Mouse (Mus musculus): Measurements from ENCODE around the gene Kremen2.

The Kremen2 gene

DNA sequence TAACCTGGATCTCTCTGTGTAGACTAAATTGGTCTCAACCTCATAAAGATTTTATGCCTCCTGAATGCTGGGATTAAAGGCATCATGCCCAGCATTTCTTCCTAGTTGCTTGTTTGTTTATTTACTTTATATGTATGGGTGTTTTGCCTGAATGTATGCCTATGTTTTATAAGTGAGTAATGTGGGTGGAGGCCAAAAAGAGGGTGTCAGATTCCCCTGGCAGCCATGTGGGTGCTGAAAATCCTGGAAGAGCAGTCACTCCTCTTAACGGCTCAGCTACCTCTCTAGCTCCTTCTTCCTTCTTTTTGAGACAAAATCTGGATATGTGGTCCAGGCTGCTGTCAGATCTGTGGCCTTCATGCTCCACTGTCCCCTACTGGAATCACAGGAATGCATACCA is 15.2 kb downstream of the Kremen2 start:
- DNase-seq, result no peak

DNA sequence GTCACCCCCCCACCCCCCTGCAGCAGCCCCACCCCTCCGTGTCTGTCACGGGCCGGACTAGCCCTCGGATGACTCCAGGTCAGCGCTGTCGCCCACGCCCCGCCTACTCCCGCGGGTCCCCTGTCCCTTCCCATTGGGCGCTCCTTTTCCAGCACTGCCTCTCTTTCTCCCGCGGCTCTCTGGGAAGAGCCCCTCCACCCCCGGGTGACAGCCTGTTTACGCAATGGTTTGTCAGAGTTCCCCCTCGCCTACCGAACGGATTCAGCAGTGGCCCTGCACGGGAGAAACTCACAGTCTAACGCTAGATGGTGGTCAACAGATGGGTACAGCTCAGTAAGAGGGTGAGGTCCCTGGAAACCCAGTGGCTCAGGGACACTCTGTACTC is 18.9 kb downstream of the Kremen2 start:
- peak; percentile 65 to 79 for DNase-seq

DNA sequence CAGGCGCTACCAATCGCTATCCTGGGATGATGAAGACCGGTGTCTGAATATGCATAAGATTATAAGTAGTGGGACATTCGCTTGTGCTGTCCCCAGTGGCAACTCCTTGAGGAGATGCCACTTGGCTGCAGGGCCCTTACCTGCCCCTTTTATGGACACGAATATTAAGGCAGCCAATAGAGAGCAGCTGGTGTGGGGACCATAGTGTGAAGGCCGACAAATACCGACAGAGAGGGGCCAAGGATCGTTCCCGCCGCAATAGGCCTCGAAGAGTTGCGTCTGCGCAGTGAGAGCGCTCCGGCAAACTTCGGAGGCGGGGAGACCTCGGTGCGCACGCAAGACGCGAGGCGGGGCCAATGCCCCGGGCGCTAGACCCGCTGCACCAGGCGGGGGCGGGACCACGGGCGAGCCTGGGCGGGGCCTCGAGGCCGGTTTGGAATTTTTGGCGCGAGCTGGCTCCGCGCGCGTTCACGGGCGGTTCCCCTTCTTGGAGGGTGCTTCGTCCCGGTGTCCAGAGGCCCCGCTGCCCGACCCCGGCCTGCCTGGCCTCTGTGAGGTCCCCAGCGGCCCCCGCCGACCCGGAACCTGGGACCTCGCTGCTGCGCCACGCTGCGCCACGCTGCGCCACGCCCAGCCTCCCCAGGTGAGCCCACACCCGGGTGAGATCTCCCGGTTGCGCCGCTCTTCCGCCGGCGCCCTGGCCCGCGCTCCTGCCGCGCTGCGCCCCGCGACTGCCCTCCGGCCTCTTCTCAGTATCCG is 19.5 kb downstream of the Kremen2 start, which contains the start of gene Pkmyt1:
Pkmyt1 (plus strand) TSS at position 338 of the 759 bp plus-strand sequence.
- peak; percentile 93 to 97 for DNase-seq

GRCm38 (mm10) chr17:23725477-23725876 is 20.2 kb downstream of the Kremen2 start:
- DNase-seq, result no peak

DNA sequence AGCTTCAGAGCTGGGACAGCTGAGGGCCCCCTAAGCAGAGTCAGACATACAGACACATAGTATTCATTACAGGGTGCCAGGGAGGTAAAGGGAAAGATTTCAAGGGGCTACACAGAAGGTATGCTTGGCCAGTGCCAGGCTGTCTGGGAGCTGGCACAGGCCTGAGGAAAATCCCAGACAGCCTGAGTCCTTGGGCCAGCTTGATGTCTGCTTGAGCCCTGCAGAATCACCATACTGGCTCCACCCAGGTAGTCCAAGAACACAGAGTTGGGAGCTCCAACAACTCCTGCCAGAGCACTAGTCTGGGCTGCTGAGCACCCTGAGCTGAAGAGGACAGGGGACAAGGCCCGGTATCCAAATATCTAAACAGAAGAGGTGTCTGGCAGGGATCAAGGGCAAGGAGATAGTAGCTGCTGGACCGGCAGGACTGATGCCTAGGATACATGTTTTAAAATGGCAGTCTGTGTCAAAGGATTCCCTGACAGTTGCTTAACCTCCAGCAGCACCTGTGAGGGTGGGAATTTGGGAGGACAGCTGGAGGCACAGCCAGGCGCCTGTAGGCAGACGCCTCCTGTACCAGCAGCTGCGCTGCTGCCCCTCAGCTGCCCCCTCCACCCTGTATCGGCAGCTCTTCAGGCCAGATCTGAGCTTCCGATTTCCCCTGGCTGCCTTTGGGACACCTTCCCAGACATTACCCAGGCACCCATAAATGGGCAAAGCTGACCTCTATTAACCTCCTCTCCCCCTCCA is 23.1 kb downstream of the Kremen2 start, which contains the start of gene 1520401A03Rik:
1520401A03Rik (minus strand) TSS at position 408 of the 750 bp plus-strand sequence.
- DNase-seq, result no peak

DNA sequence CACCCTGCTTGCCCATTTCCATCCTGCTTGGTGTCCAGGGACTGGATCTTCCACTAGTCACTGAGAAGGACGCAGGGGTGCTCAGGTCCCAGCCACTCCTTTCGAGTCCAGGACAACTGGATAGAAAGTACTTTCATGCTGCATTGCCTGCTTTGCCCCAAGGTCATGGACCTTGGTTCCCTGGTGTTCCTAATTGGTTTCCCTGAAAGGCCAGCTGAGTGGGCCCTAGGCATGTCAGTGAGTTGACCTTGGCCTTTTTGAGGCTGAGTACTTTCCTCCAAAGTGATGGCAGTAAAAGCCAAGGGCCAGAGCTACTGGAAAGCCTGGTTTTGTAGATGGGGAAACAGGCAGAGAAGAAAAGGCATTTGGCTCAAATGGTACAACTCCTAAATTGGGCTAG is 23.7 kb downstream of the Kremen2 start:
- DNase-seq, result no peak

DNA sequence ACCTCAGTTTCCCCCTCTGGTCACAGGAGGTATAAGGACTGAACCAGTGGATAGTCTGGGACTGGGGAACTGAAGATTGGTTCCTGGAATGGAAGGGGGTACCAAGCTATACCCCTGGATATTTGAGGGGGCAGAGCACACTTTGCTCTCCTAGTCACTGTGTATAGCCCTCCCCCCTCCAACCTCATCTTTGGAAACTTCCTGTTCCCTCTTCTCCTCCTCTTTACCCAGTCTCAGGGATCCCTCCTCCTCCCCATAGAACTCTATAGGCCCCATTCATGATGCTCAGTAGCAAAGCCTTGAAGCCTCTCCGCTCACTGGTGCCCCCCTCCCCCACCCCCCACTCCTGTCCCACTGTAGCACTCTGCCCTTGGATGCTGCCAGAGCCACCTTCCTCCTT is 26.2 kb downstream of the Kremen2 start:
- no peak for DNase-seq

DNA sequence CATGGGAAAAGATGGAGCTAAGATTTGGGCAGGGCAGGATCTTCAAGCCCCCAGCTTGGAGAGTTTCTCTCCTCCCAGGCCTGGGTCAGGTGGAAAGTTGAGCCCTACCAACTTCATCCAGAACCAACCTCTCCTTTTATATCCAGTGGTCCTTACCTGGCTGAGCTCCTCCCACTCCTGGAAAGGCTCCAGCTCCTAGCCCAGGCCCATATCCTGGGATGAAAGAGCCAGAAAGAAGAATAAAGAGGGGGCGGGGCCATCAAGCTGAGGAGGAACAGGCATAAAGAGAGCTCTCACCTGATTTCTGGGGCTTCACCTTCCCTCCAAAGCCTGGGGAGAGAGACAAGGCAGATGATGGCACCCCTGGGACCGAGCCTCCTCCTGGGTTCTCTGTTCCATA is 28.6 kb downstream of the Kremen2 start:
- DNase-seq, result no peak

DNA sequence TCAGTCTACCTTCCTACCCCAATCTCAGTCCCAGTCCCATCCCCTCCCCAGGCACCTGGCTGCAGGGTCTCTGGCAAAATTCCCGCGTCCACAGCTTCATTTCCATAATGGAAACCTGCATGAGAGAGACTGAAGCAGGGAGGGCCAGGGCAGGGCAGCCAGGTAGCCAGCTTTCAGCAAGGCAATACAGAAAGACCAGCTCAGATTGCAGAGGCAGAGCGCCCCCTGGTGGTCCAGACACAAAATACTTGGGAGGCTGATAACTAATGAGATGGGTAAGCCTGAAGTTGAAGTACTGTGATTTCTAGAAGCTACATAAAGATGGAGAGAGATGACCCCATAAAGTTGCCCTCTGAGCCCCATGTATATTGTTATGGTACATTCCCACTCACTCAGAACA is 39.4 kb downstream of the Kremen2 start:
- DNase-seq, result peak; percentile 89 to 91

DNA sequence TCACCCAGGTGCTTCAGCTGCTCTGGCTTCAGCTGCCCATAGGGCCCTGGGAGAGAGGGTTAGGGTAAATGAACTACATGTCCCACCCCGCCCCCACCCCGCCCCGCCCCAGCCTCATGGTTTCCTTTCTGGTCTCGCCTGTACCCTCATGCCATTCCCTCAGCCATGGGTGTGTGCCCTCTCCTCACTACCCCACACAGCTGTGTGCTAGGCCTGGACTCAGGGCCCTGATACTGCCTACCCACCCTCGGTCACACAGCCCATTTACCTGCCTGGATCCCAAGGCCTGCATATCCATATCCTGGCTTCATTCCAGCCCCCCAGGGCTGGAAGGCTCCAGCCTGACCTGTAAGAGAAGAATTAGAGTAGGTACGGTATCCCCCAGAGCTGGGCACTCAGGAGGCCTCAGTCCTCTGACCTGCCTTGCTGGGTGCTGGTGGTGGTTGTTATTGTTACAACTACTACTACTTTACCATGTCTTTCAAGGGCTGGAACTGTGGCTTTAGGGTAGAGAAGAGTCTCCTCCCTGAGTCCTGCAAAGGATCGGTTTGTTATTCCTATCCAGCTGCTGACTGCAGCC is 40.0 kb downstream of the Kremen2 start:
- peak in 1 of 2 experiments; percentile 10 for DNase-seq

- DNase-seq, result peak; percentile 13 to 43
Measured at GRCm38 (mm10) chr17:23704741-23705140, 40.9 kb downstream of the Kremen2 start.

DNA sequence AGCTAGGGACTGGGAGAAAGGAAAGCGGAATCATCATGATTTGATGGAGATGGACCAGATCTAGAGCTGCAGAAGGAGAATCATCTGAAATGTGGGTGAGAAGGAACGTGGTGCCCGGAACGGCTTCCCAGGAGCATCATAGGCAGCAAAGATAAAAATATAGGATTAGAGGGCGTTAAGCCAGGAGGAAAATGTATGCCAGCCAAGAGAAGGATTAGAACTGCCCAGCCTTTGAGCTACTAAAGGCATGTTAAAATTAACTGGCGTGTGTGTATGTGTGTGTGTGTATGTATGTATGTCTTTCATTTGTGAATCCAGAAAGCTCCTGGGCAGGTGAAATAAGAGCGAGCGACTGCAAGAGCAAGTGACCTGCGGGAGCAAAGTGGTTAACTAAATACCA is 42.3 kb downstream of the Kremen2 start:
- no peak for DNase-seq

DNA sequence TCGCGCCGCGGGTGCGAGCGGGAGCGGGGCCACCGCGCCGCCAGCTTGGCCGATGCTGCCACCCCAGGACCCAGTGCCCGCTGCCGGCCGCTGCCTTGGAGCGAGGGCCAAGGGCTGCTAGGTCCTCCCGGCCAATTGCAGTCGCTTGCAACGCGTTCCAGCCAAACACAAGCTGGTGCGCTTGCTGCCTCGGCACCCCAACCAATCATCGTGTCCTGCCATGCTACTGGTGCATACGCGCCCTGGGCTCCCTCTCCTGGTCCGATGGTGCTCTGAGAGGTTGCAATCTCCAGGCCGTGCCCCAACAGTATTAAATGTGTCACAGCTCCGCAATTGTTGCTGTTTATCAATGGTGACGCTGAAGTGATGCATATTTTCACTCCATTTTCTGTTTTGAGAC is 45.6 kb downstream of the Kremen2 start:
- peak; percentile 94 to 97 for DNase-seq

DNA sequence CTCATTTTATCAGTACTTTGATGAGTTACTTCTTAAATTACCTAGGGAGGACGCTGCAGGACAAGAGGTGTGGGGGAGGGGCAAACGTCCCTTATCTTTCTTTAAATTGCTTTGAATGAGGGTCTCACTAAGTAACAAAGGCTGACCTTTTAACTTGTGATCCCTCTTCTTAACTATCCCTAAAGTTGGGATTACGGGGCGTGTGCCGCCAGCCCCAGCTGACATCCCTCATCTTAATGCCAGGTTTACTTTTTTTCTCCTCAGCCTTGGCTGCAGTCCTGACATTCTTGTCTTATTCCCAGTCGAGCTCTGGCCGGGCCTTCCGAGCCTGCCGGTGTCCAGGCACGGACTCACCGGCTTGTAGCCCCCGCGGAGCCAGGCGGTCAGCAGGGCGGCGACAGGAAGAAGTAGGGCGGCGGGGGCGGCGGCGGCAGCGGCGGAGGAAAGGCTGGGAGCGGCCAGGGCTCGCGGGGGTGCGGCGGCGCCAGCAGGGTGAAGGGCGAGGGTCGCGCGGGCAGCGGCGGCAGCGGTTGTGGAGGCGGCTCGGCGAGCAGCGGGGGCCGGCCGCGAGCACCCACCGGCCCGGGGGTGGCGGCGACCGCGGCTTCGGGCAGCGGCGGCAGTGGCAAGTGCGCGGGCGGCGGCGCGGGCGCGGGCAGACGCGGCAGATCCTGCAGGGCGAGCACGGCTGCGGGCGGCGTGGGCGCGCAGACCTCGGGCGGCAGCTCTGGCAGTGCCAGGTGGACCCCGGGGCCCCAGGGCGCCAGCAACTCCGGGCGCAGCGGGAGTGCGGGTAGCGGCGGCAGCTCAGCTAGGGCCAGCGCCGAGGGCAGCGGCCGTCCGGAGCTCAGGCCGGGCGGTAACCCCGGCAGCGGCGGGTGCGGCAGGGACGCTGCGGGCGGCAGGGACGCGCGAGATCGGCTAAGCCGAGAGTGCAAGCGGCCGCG is 46.2 kb downstream of the Kremen2 start:
- peak; percentile 75 to 83 for DNase-seq

DNA sequence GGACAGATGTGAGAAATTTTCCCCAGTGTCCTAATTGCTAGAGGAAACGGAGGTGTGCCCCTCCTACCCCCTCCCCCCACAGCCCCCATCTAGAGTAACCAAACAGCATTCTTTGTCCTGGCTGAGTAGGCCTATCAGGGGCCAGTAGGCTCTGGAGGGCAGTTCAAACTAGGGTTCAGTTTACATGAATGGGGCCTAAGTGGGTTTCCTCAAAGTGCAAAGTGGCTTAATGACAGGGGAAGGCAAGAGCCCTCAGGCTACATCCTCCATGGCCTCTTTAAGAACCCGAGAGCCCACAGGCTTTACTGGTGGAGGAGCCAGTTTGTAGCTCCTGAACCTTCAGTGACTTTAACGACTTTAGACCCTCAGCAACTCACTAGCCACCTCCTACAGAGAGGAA is 49.8 kb downstream of the Kremen2 start:
- DNase-seq, result no peak

DNA sequence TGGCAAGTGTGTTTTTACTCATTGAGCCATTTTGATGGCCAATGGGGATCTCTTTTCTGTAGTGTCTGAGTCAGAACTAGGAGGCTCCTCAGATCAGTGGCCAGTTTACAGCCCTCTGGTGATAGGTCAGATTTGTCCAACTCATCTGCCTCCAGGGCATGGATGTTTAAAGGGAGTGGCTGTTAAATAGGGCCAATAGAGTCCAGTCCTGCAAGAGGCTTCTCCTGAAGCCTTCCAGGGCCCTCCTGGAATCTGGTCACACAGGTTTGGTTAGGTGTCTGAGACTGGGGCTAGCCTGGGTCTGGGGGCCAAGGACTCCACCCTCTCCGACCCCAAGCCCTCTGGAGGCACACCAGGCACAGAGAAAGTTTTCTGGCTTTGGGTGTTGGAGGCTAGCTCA is 51.1 kb downstream of the Kremen2 start:
- no peak for DNase-seq
